Mouse (Mus musculus): ENCODE measurements around the gene Rundc3a. TPM values are rescaled to one million over a fixed set of nuclear protein-coding genes. Genes with fewer than 3 reads are reported as not detected.
A peak's percentile ranks its signal among the peaks of the same experiment; 100 is the strongest.

The Rundc3a gene
- polyA plus RNA-seq, 1 experiment from 2014 or later: 1.7 TPM

GRCm38 (mm10) chr11:102411061-102411460, 17.9 kb downstream of the Rundc3a start:
- no peak overlapping the region for H3K27ac ChIP-seq (replicated peaks)
- peak overlapping the region; percentile 40; the same call in 1 of the 2 replicates for H3K4me2 ChIP-seq
- WGBS: 78% methylated on average over 3 of the region's 3 CpGs
- no peak overlapping the region for H3K4me3 ChIP-seq
- no peaks in the 10 kb centered on the region for H3K9me3 ChIP-seq
- peaks cover 26% of the 10 kb centered on the region for H3K4me1 ChIP-seq
- H3K27me3 ChIP-seq (replicated peaks): peaks cover 3% of the 10 kb centered on the region; the same call in 1 of the 2 replicates
- peak overlapping the region; percentile 52; the same call in 1 of the 2 replicates for H3K9ac ChIP-seq
- no peaks in the 10 kb centered on the region for H3K36me3 ChIP-seq
- no peak for ATAC-seq (ENCODE audit: extremely low read depth, insufficient number of reproducible peaks, low FRiP score, low TSS enrichment)

- 0 out of 2 replicates have a peak overlapping the region, but pooled peaks have one; percentile 56 for H3K27ac ChIP-seq (replicated peaks)
- H3K4me3 ChIP-seq: no peak overlapping the region
- peak overlapping the region; percentile 40 for H3K4me2 ChIP-seq
- peaks cover 20% of the 10 kb centered on the region for H3K4me1 ChIP-seq
- no peaks in the 10 kb centered on the region for H3K9me3 ChIP-seq
- peaks cover 3% of the 10 kb centered on the region; the same call in 1 of the 2 replicates for H3K27me3 ChIP-seq (replicated peaks)
- H3K9ac ChIP-seq: peak overlapping the region; percentile 52; the same call in 1 of the 2 replicates
- ATAC-seq (ENCODE audit: extremely low read depth, insufficient number of reproducible peaks, low FRiP score, low TSS enrichment): no peak
- no peaks in the 10 kb centered on the region for H3K36me3 ChIP-seq
- 8% methylated on average over 11 of the region's 11 CpGs for WGBS
These were observed 18.5 kb downstream of the Rundc3a start for GRCm38 (mm10) chr11:102411704-102412103.

- ATAC-seq (ENCODE audit: extremely low read depth, insufficient number of reproducible peaks, low FRiP score, low TSS enrichment): no peak
- Histone ChIP-seq H3K36me3 (no peaks in the 10 kb centered on the region), H3K4me1 (peaks cover 20% of the 10 kb centered on the region), H3K27me3 (replicated peaks) (peaks cover 3% of the 10 kb centered on the region; the same call in 1 of the 2 replicates), H3K9ac (no peak overlapping the region), H3K4me2 (no peak overlapping the region), H3K27ac (replicated peaks) (no peak overlapping the region), H3K4me3 (no peak overlapping the region), H3K9me3 (no peaks in the 10 kb centered on the region)
- WGBS: 73% methylated on average over 8 of the region's 8 CpGs
These were observed 19.9 kb downstream of the Rundc3a start for GRCm38 (mm10) chr11:102413059-102413458.

- ATAC-seq (ENCODE audit: extremely low read depth, insufficient number of reproducible peaks, low FRiP score, low TSS enrichment): no peak
- peaks cover 9% of the 10 kb centered on the region for H3K4me1 ChIP-seq
- WGBS: 66% methylated on average over 10 of the region's 10 CpGs
These were observed 22.0 kb downstream of the Rundc3a start for GRCm38 (mm10) chr11:102415034-102415802.

GRCm38 (mm10) chr11:102417160-102417559, 24.0 kb downstream of the Rundc3a start:
- whole genome bisulfite sequencing: 55% methylated on average over 1 of the region's 1 CpGs

More at GRCm38 (mm10) chr11:102415034-102415802, 22.0 kb downstream of the Rundc3a start:
- no peaks in the 10 kb centered on the region for H3K9me3 ChIP-seq
- no peaks in the 10 kb centered on the region for H3K36me3 ChIP-seq
- H3K9ac ChIP-seq: no peak overlapping the region
- H3K4me3 ChIP-seq: no peak overlapping the region
- no peak overlapping the region for H3K4me2 ChIP-seq
- peaks cover 3% of the 10 kb centered on the region; the same call in 1 of the 2 replicates for H3K27me3 ChIP-seq (replicated peaks)
- no peak overlapping the region for H3K27ac ChIP-seq (replicated peaks)

GRCm38 (mm10) chr11:102418887-102419286, 25.7 kb downstream of the Rundc3a start:
- Histone ChIP-seq H3K9me3 (no peaks in the 10 kb centered on the region), H3K4me3 (no peak overlapping the region), H3K27ac (replicated peaks) (no peak overlapping the region), H3K9ac (no peak overlapping the region), H3K27me3 (replicated peaks) (no peaks in the 10 kb centered on the region; the same call in 1 of the 2 replicates), H3K4me2 (no peak overlapping the region), H3K36me3 (no peaks in the 10 kb centered on the region), H3K4me1 (no peaks in the 10 kb centered on the region)
- ATAC-seq (ENCODE audit: extremely low read depth, insufficient number of reproducible peaks, low FRiP score, low TSS enrichment): no peak

More at GRCm38 (mm10) chr11:102417160-102417559, 24.0 kb downstream of the Rundc3a start:
- Histone ChIP-seq H3K4me3 (no peak overlapping the region), H3K27me3 (replicated peaks) (peaks cover 3% of the 10 kb centered on the region; the same call in 1 of the 2 replicates), H3K9me3 (no peaks in the 10 kb centered on the region), H3K36me3 (no peaks in the 10 kb centered on the region), H3K4me1 (no peaks in the 10 kb centered on the region), H3K27ac (replicated peaks) (no peak overlapping the region), H3K9ac (no peak overlapping the region), H3K4me2 (no peak overlapping the region)
- ATAC-seq (ENCODE audit: extremely low read depth, insufficient number of reproducible peaks, low FRiP score, low TSS enrichment): no peak

- Histone ChIP-seq H3K27me3 (replicated peaks) (no peaks in the 10 kb centered on the region; the same call in 1 of the 2 replicates), H3K27ac (replicated peaks) (no peak overlapping the region), H3K4me2 (no peak overlapping the region), H3K4me1 (no peaks in the 10 kb centered on the region), H3K4me3 (no peak overlapping the region), H3K9ac (no peak overlapping the region), H3K36me3 (no peaks in the 10 kb centered on the region), H3K9me3 (no peaks in the 10 kb centered on the region)
- no peak for ATAC-seq (ENCODE audit: extremely low read depth, insufficient number of reproducible peaks, low FRiP score, low TSS enrichment)
- 62% methylated on average over 8 of the region's 8 CpGs for WGBS
These were observed 28.4 kb downstream of the Rundc3a start for GRCm38 (mm10) chr11:102421559-102421958.

- no peak overlapping the region for H3K4me2 ChIP-seq
- no peaks in the 10 kb centered on the region for H3K9me3 ChIP-seq
- H3K4me3 ChIP-seq: no peak overlapping the region
- peaks cover 8% of the 10 kb centered on the region for H3K4me1 ChIP-seq
- no peaks in the 10 kb centered on the region; the same call in 1 of the 2 replicates for H3K27me3 ChIP-seq (replicated peaks)
- ATAC-seq (ENCODE audit: extremely low read depth, insufficient number of reproducible peaks, low FRiP score, low TSS enrichment): no peak
- H3K27ac ChIP-seq (replicated peaks): no peak overlapping the region
- H3K36me3 ChIP-seq: no peaks in the 10 kb centered on the region
- 71% methylated on average over 6 of the region's 6 CpGs for WGBS
- no peak overlapping the region for H3K9ac ChIP-seq
These were observed 31.5 kb downstream of the Rundc3a start for GRCm38 (mm10) chr11:102424666-102425065.

GRCm38 (mm10) chr11:102425555-102426316, 32.5 kb downstream of the Rundc3a start:
- H3K4me3 ChIP-seq: no peak overlapping the region
- no peaks in the 10 kb centered on the region; the same call in 1 of the 2 replicates for H3K27me3 ChIP-seq (replicated peaks)
- no peak for ATAC-seq (ENCODE audit: extremely low read depth, insufficient number of reproducible peaks, low FRiP score, low TSS enrichment)
- H3K9me3 ChIP-seq: no peaks in the 10 kb centered on the region
- peaks cover 10% of the 10 kb centered on the region for H3K4me1 ChIP-seq
- no peak overlapping the region for H3K4me2 ChIP-seq
- 75% methylated on average over 8 of the region's 8 CpGs for WGBS
- no peaks in the 10 kb centered on the region for H3K36me3 ChIP-seq
- no peak overlapping the region for H3K9ac ChIP-seq
- no peak overlapping the region for H3K27ac ChIP-seq (replicated peaks)

GRCm38 (mm10) chr11:102428981-102429540, 35.9 kb downstream of the Rundc3a start:
- no peak for ATAC-seq (ENCODE audit: extremely low read depth, insufficient number of reproducible peaks, low FRiP score, low TSS enrichment)

GRCm38 (mm10) chr11:102429551-102429950, 36.3 kb downstream of the Rundc3a start:
- Histone ChIP-seq H3K4me3 (peak overlapping the region; percentile 81), H3K27ac (replicated peaks) (peak overlapping the region; percentile 61), H3K27me3 (replicated peaks) (no peaks in the 10 kb centered on the region), H3K9ac (peak overlapping the region; percentile 83), H3K4me1 (peaks cover 33% of the 10 kb centered on the region), H3K9me3 (no peaks in the 10 kb centered on the region), H3K36me3 (peaks cover 14% of the 10 kb centered on the region), H3K4me2 (peak overlapping the region; percentile 93)
- ATAC-seq (ENCODE audit: extremely low read depth, insufficient number of reproducible peaks, low FRiP score, low TSS enrichment): no peak
- 27% methylated on average over 3 of the region's 3 CpGs for WGBS

More at GRCm38 (mm10) chr11:102428981-102429540, 35.9 kb downstream of the Rundc3a start:
- peaks cover 30% of the 10 kb centered on the region for H3K4me1 ChIP-seq
- 67% methylated on average over 8 of the region's 8 CpGs for WGBS
- no peaks in the 10 kb centered on the region for H3K9me3 ChIP-seq
- peaks cover 10% of the 10 kb centered on the region for H3K36me3 ChIP-seq
- H3K27ac ChIP-seq (replicated peaks): peak overlapping the region; percentile 61; the same call in 1 of the 2 replicates
- peak overlapping the region; percentile 81 for H3K4me3 ChIP-seq
- peak overlapping the region; percentile 83 for H3K9ac ChIP-seq
- peak overlapping the region; percentile 93 for H3K4me2 ChIP-seq
- H3K27me3 ChIP-seq (replicated peaks): no peaks in the 10 kb centered on the region
